In genomic region chr1:162145748-162146147, GRCm38 (mm10) we compare ENCODE assay signal across 24 mouse cellular contexts.
A peak's percentile ranks its signal among the peaks of the same experiment; 100 is the strongest.
DNase-seq lines count a peak whose midpoint lies in the region; ATAC-seq and TF ChIP-seq lines count a peak whose summit lies in the region.
"Had no signal": no experiment of that assay in that cellular context is flagged by ENCODE, and none has a peak within 500 bp of the region (broad histone marks: within the 10 kb centered on the region; RNA-seq: fewer than 3 reads in every experiment).

No protein-coding gene starts in this region.

- H3K9ac ChIP-seq in liver, embryonic 13.5 days, result no peak overlapping the region
- no peak overlapping the region for H3K9ac ChIP-seq in liver, postnatal 0 days (replicated peaks)
- no peak overlapping the region for H3K9ac ChIP-seq in liver, embryonic 15.5 days
- no peak overlapping the region for H3K9ac ChIP-seq in midbrain, postnatal 0 days (replicated peaks; ENCODE audit: low read length, poor library complexity, severe bottlenecking)
- no peak overlapping the region for H3K9ac ChIP-seq in forebrain, embryonic 16.5 days (replicated peaks; ENCODE audit: low read depth, low read length)
- H3K9ac ChIP-seq: embryonic facial prominence, embryonic 13.5 days; embryonic facial prominence, embryonic 15.5 days; forebrain, embryonic 12.5 days had no signal

- H3K4me3 ChIP-seq in liver, embryonic 13.5 days (replicated peaks), result no peak overlapping the region
- no peak overlapping the region for H3K4me3 ChIP-seq in liver, postnatal 0 days (ENCODE audit: low read depth, low read length)
- H3K4me3 ChIP-seq in limb, embryonic 10.5 days, result no peak overlapping the region
- H3K4me3 ChIP-seq in liver, embryonic 15.5 days (replicated peaks), result no peak overlapping the region
- H3K4me3 ChIP-seq in midbrain, postnatal 0 days (ENCODE audit: low read depth, low read length), result no peak overlapping the region
- no peak overlapping the region for H3K4me3 ChIP-seq in forebrain, embryonic 16.5 days (replicated peaks; ENCODE audit: low read length)
- H3K4me3 ChIP-seq: embryonic facial prominence, embryonic 13.5 days; embryonic facial prominence, embryonic 15.5 days; erythroblast, embryonic 14.5 days; forebrain, embryonic 10.5 days; forebrain, embryonic 12.5 days had no signal

- H3K4me2 ChIP-seq in liver, embryonic 13.5 days, result no peak overlapping the region
- H3K4me2 ChIP-seq in liver, postnatal 0 days (ENCODE audit: low read depth, low read length), result no peak overlapping the region
- H3K4me2 ChIP-seq in liver, embryonic 15.5 days, result no peak overlapping the region
- H3K4me2 ChIP-seq in midbrain, postnatal 0 days (ENCODE audit: low read depth, low read length, poor library complexity, severe bottlenecking), result no peak overlapping the region
- H3K4me2 ChIP-seq in forebrain, embryonic 16.5 days (ENCODE audit: low read length), result no peak overlapping the region
- H3K4me2 ChIP-seq: embryonic facial prominence, embryonic 13.5 days; embryonic facial prominence, embryonic 15.5 days; forebrain, embryonic 12.5 days had no signal

- TF ChIP-seq CTCF in liver, postnatal 0 days (IDR thresholded peaks at IDR 0.05; ENCODE audit: low read depth), result no peak
- no peak for TF ChIP-seq CTCF in midbrain, postnatal 0 days (IDR thresholded peaks at IDR 0.05)

- no peaks in the 10 kb centered on the region for H3K9me3 ChIP-seq in liver, embryonic 13.5 days (replicated peaks)
- H3K9me3 ChIP-seq in liver, postnatal 0 days (ENCODE audit: low read length), result no peaks in the 10 kb centered on the region
- no peaks in the 10 kb centered on the region for H3K9me3 ChIP-seq in limb, embryonic 10.5 days (replicated peaks)
- no peaks in the 10 kb centered on the region for H3K9me3 ChIP-seq in liver, embryonic 15.5 days (replicated peaks)
- no peaks in the 10 kb centered on the region for H3K9me3 ChIP-seq in midbrain, postnatal 0 days (ENCODE audit: low read length)
- no peaks in the 10 kb centered on the region for H3K9me3 ChIP-seq in forebrain, embryonic 16.5 days (ENCODE audit: control insufficient read depth, low read length)
- H3K9me3 ChIP-seq: embryonic facial prominence, embryonic 13.5 days; embryonic facial prominence, embryonic 15.5 days; forebrain, embryonic 10.5 days; forebrain, embryonic 12.5 days had no signal

- H3K27me3 ChIP-seq in liver, embryonic 13.5 days, result no peaks in the 10 kb centered on the region
- H3K27me3 ChIP-seq in liver, postnatal 0 days (ENCODE audit: insufficient read depth, low read length), result no peaks in the 10 kb centered on the region
- no peaks in the 10 kb centered on the region for H3K27me3 ChIP-seq in limb, embryonic 10.5 days (ENCODE audit: low read depth, poor library complexity, severe bottlenecking)
- H3K27me3 ChIP-seq in liver, embryonic 15.5 days, result no peaks in the 10 kb centered on the region
- H3K27me3 ChIP-seq in midbrain, postnatal 0 days (ENCODE audit: insufficient read depth, low read length), result no peaks in the 10 kb centered on the region
- no peaks in the 10 kb centered on the region for H3K27me3 ChIP-seq in forebrain, embryonic 16.5 days (replicated peaks; ENCODE audit: control insufficient read depth, insufficient read depth, low read length)
- H3K27me3 ChIP-seq: embryonic facial prominence, embryonic 13.5 days; embryonic facial prominence, embryonic 15.5 days; forebrain, embryonic 12.5 days had no signal

- DNase-seq in liver, embryonic 13.5 days, result no peak
- no peak for DNase-seq in liver, postnatal 0 days
- DNase-seq in limb, embryonic 10.5 days (ENCODE audit: low spot score), result no peak
- DNase-seq in midbrain, postnatal 0 days (ENCODE audit: low spot score), result no peak
- DNase-seq in lung, postnatal 14 days, result no peak
- DNase-seq: adrenal gland, adult 2 months; adrenal gland, postnatal 10 days; adrenal gland, postnatal 25 days; cerebellum, adult 11 months; cerebellum, adult 18-20 months; cerebellum, adult 8-10 months; cerebellum, adult 9-11 months; cerebellum, postnatal 14 days; cerebellum, postnatal 36 days; embryo, embryonic 11 days had no signal

- WGBS in liver, embryonic 13.5 days (ENCODE audit: insufficient replicate concordance), result 22% methylated on average over 5 of the region's 6 CpGs
- WGBS in liver, postnatal 0 days (ENCODE audit: insufficient replicate concordance), result 36% methylated on average over 5 of the region's 6 CpGs
- 72% methylated on average over 6 of the region's 6 CpGs for WGBS in limb, embryonic 10.5 days
- WGBS in liver, embryonic 15.5 days (ENCODE audit: insufficient replicate concordance), result 18% methylated on average over 6 of the region's 6 CpGs
- 83% methylated on average over 5 of the region's 6 CpGs for WGBS in midbrain, postnatal 0 days
- WGBS in forebrain, embryonic 16.5 days, result 82% methylated on average over 5 of the region's 6 CpGs

- H3K27ac ChIP-seq in liver, embryonic 13.5 days, result no peak overlapping the region
- H3K27ac ChIP-seq in liver, postnatal 0 days (ENCODE audit: low read depth), result no peak overlapping the region
- 0 out of 2 replicates have a peak overlapping the region, but pooled peaks have one; percentile 8 for H3K27ac ChIP-seq in limb, embryonic 10.5 days
- H3K27ac ChIP-seq in liver, embryonic 15.5 days (replicated peaks), result no peak overlapping the region
- H3K27ac ChIP-seq in midbrain, postnatal 0 days (ENCODE audit: low read depth, low read length), result no peak overlapping the region
- no peak overlapping the region for H3K27ac ChIP-seq in forebrain, embryonic 16.5 days (ENCODE audit: low read length)
- H3K27ac ChIP-seq: forebrain, embryonic 10.5 days; forebrain, embryonic 12.5 days had no signal

- TF ChIP-seq EP300 in liver, postnatal 0 days (IDR thresholded peaks at IDR 0.05; ENCODE audit: low read depth), result no peak

- no peaks in the 10 kb centered on the region for H3K36me3 ChIP-seq in liver, embryonic 13.5 days
- H3K36me3 ChIP-seq in liver, postnatal 0 days (replicated peaks; ENCODE audit: insufficient read depth, low read length), result no peaks in the 10 kb centered on the region
- H3K36me3 ChIP-seq in limb, embryonic 10.5 days, result no peaks in the 10 kb centered on the region
- no peaks in the 10 kb centered on the region for H3K36me3 ChIP-seq in liver, embryonic 15.5 days (replicated peaks)
- no peaks in the 10 kb centered on the region for H3K36me3 ChIP-seq in midbrain, postnatal 0 days (ENCODE audit: insufficient read depth, low read length)
- H3K36me3 ChIP-seq in forebrain, embryonic 16.5 days (ENCODE audit: control insufficient read depth, insufficient read depth), result no peaks in the 10 kb centered on the region
- H3K36me3 ChIP-seq: embryonic facial prominence, embryonic 13.5 days; embryonic facial prominence, embryonic 15.5 days; forebrain, embryonic 10.5 days; forebrain, embryonic 12.5 days had no signal

- no peaks in the 10 kb centered on the region for H3K4me1 ChIP-seq in liver, embryonic 13.5 days (replicated peaks)
- no peaks in the 10 kb centered on the region for H3K4me1 ChIP-seq in liver, postnatal 0 days (ENCODE audit: insufficient read depth)
- peaks cover 23% of the 10 kb centered on the region for H3K4me1 ChIP-seq in limb, embryonic 10.5 days
- H3K4me1 ChIP-seq in liver, embryonic 15.5 days (replicated peaks), result 0 out of 2 replicates have a peak, but pooled peaks cover 3% of the 10 kb centered on the region
- H3K4me1 ChIP-seq in midbrain, postnatal 0 days (ENCODE audit: insufficient read depth, low read length), result no peaks in the 10 kb centered on the region
- peaks cover 8% of the 10 kb centered on the region; the same call in 1 of the 2 replicates for H3K4me1 ChIP-seq in forebrain, embryonic 16.5 days (replicated peaks; ENCODE audit: control insufficient read depth, insufficient read depth, low read length)
- H3K4me1 ChIP-seq: forebrain, embryonic 12.5 days had no signal

- ATAC-seq in liver, embryonic 13.5 days (ENCODE audit: low read depth), result peak; percentile 66; the same call in 1 of the 2 replicates
- no peak for ATAC-seq in liver, postnatal 0 days
- ATAC-seq in liver, embryonic 15.5 days (ENCODE audit: insufficient read depth), result peak; percentile 25; the same call in 1 of the 2 replicates
- ATAC-seq in megakaryocyte progenitor cell, adult 5-6 weeks (replicated peaks; ENCODE audit: poor library complexity), result 0 out of 2 replicates have a peak, but pooled peaks have one; percentile 24
- ATAC-seq in midbrain, postnatal 0 days (ENCODE audit: low FRiP score), result no peak
- ATAC-seq in forebrain, embryonic 16.5 days, result no peak
- ATAC-seq: forebrain, embryonic 14.5 days had no signal

Comparison
In these comparisons a context has a peak if more than half of its experiments do, and no peak if none do; other contexts are left out.
1. ATAC-seq: peak in liver, embryonic 13.5 days (single experiment), liver, embryonic 15.5 days (single experiment) and megakaryocyte progenitor cell, adult 5-6 weeks (single experiment); none in liver, postnatal 0 days (single experiment), midbrain, postnatal 0 days (single experiment) and forebrain, embryonic 16.5 days (single experiment).